Mouse (Mus musculus) right cerebral cortex, adult 18-20 months (tissue): ENCODE data around the gene Kcnj12.
A peak's percentile ranks its signal among the peaks of the same experiment; 100 is the strongest.

Source experiments
- DNase-seq: peaks from one replicate; pipeline ENCODE4 v3.0.0; 2022; ENCODE audit warnings: mixed read lengths

Kcnj12 gene

GRCm38 (mm10) chr11:61060634-61061033 lies 38.3 kb downstream of the Kcnj12 start:
- DNase-seq = no peak

GRCm38 (mm10) chr11:61062548-61063461 lies 40.4 kb downstream of the Kcnj12 start:
- DNase-seq = peak; percentile 71

GRCm38 (mm10) chr11:61063503-61063902 lies 41.1 kb downstream of the Kcnj12 start:
- DNase-seq = peak; percentile 77

- no peak for DNase-seq
These were observed 43.3 kb downstream of the Kcnj12 start for GRCm38 (mm10) chr11:61065620-61066019.

- DNase-seq = no peak
These were observed 44.9 kb downstream of the Kcnj12 start for GRCm38 (mm10) chr11:61067133-61067835.

GRCm38 (mm10) chr11:61068866-61069265 lies 46.5 kb downstream of the Kcnj12 start:
- DNase-seq = peak; percentile 89

- no peak for DNase-seq
These were observed 47.3 kb downstream of the Kcnj12 start for GRCm38 (mm10) chr11:61069645-61070044.

GRCm38 (mm10) chr11:61074646-61075317 lies 52.4 kb downstream of the Kcnj12 start:
- no peak for DNase-seq

- DNase-seq = no peak
These were observed 53.3 kb downstream of the Kcnj12 start for GRCm38 (mm10) chr11:61075361-61076326.

GRCm38 (mm10) chr11:61081624-61082023 lies 59.3 kb downstream of the Kcnj12 start:
- DNase-seq = no peak

GRCm38 (mm10) chr11:61090195-61090594 lies 67.8 kb downstream of the Kcnj12 start:
- DNase-seq = no peak

- no peak for DNase-seq
These were observed 68.8 kb downstream of the Kcnj12 start for GRCm38 (mm10) chr11:61091192-61091591.

GRCm38 (mm10) chr11:61091642-61092262 lies 69.4 kb downstream of the Kcnj12 start:
- DNase-seq = peak; percentile 75

- no peak for DNase-seq
These were observed 75.7 kb downstream of the Kcnj12 start for GRCm38 (mm10) chr11:61098046-61098445.

GRCm38 (mm10) chr11:61102397-61103339 lies 80.3 kb downstream of the Kcnj12 start:
- DNase-seq = no peak

GRCm38 (mm10) chr11:61104241-61104901 lies 82.0 kb downstream of the Kcnj12 start:
- peak; percentile 82 for DNase-seq

- no peak for DNase-seq
These were observed 86.6 kb downstream of the Kcnj12 start for GRCm38 (mm10) chr11:61108911-61109361.

- no peak for DNase-seq
These were observed 87.3 kb downstream of the Kcnj12 start for GRCm38 (mm10) chr11:61109707-61110106.

GRCm38 (mm10) chr11:61110113-61110512 lies 87.7 kb downstream of the Kcnj12 start:
- DNase-seq = no peak

- DNase-seq = no peak
These were observed 88.6 kb downstream of the Kcnj12 start for GRCm38 (mm10) chr11:61110928-61111327.
